Mouse (Mus musculus) splenic B cell, adult 2 months (primary cell): ENCODE measurements around the gene Eng.

Experiments used
- DNase-seq: peaks from one replicate; pipeline ENCODE4 v3.0.0-alpha.2; 2011; ENCODE audit warnings: low read depth, low spot score
- H3K27me3 ChIP-seq: 2 replicates; pipeline ENCODE4 v1.6.1; 2012; ENCODE audit warnings: mild to moderate bottlenecking, low read length, moderate library complexity, mixed read lengths; ENCODE audit not compliant: control insufficient read depth, poor library complexity, insufficient read depth, severe bottlenecking
- H3K36me3 ChIP-seq: 2 replicates; pipeline ENCODE4 v1.6.1; 2012; ENCODE audit warnings: mild to moderate bottlenecking, low read length, moderate library complexity, mixed read lengths; ENCODE audit not compliant: control insufficient read depth, poor library complexity, insufficient read depth, severe bottlenecking

Eng gene

GRCm38 (mm10) chr2:32610610-32611229 is 35.7 kb upstream of the Eng start:
- H3K27me3 ChIP-seq = no peaks in the 10 kb centered on the region
- no peaks in the 10 kb centered on the region for H3K36me3 ChIP-seq
- DNase-seq = peak; percentile 42

- no peak for DNase-seq
- no peaks in the 10 kb centered on the region for H3K36me3 ChIP-seq
- H3K27me3 ChIP-seq = no peaks in the 10 kb centered on the region
These were observed 34.1 kb upstream of the Eng start for GRCm38 (mm10) chr2:32612274-32612673.

GRCm38 (mm10) chr2:32617109-32617508 is 29.3 kb upstream of the Eng start:
- Histone ChIP-seq H3K36me3 (no peaks in the 10 kb centered on the region), H3K27me3 (no peaks in the 10 kb centered on the region)
- no peak for DNase-seq

GRCm38 (mm10) chr2:32617601-32618000 is 28.8 kb upstream of the Eng start:
- DNase-seq = peak; percentile 35
- Histone ChIP-seq H3K36me3 (no peaks in the 10 kb centered on the region), H3K27me3 (no peaks in the 10 kb centered on the region)

GRCm38 (mm10) chr2:32618051-32618450 is 28.3 kb upstream of the Eng start:
- Histone ChIP-seq H3K27me3 (no peaks in the 10 kb centered on the region), H3K36me3 (no peaks in the 10 kb centered on the region)
- no peak for DNase-seq

- H3K36me3 ChIP-seq = no peaks in the 10 kb centered on the region
- no peak for DNase-seq
- no peaks in the 10 kb centered on the region for H3K27me3 ChIP-seq
These were observed 25.5 kb upstream of the Eng start for GRCm38 (mm10) chr2:32620682-32621516.

GRCm38 (mm10) chr2:32621517-32621859 is 24.9 kb upstream of the Eng start, which contains the start of gene Ak1:
Gene Ak1, plus strand, starts transcription at chr2:32621758.
- Histone ChIP-seq H3K27me3 (no peaks in the 10 kb centered on the region), H3K36me3 (no peaks in the 10 kb centered on the region)
- no peak for DNase-seq

GRCm38 (mm10) chr2:32624111-32624748 is 22.2 kb upstream of the Eng start:
- H3K27me3 ChIP-seq = no peaks in the 10 kb centered on the region
- no peaks in the 10 kb centered on the region for H3K36me3 ChIP-seq
- DNase-seq = no peak

- H3K36me3 ChIP-seq = no peaks in the 10 kb centered on the region
- DNase-seq = no peak
- H3K27me3 ChIP-seq = no peaks in the 10 kb centered on the region
These were observed 21.1 kb upstream of the Eng start for GRCm38 (mm10) chr2:32625212-32625872.

GRCm38 (mm10) chr2:32625873-32626694 is 20.3 kb upstream of the Eng start:
- no peaks in the 10 kb centered on the region for H3K36me3 ChIP-seq
- no peak for DNase-seq
- H3K27me3 ChIP-seq = no peaks in the 10 kb centered on the region

- no peak for DNase-seq
- Histone ChIP-seq H3K27me3 (no peaks in the 10 kb centered on the region), H3K36me3 (no peaks in the 10 kb centered on the region)
These were observed 18.9 kb upstream of the Eng start for GRCm38 (mm10) chr2:32627266-32628043.

- DNase-seq = no peak
- Histone ChIP-seq H3K36me3 (no peaks in the 10 kb centered on the region), H3K27me3 (no peaks in the 10 kb centered on the region)
These were observed 18.3 kb upstream of the Eng start for GRCm38 (mm10) chr2:32628044-32628550.

GRCm38 (mm10) chr2:32628729-32629128 is 17.7 kb upstream of the Eng start:
- no peaks in the 10 kb centered on the region for H3K36me3 ChIP-seq
- no peak for DNase-seq
- H3K27me3 ChIP-seq = no peaks in the 10 kb centered on the region
